Mouse (Mus musculus) MEL (cell line): Measurements from ENCODE around the gene Ywhag.
A peak's percentile ranks its signal among the peaks of the same experiment; 100 is the strongest.

ENCODE experiments used
- CTCF ChIP-seq, 3 experiments: IDR thresholded peaks in 2 of 3; conservative IDR thresholded peaks in 1 of 3; 2 replicates each; pipeline ENCODE4 v1.5.1; 2011 to 2012; ENCODE audit warnings: low read length in 3 of 3, low read depth in 2 of 3, mild to moderate bottlenecking in 2 of 3, improper control_type of control experiment in 1 of 3, inconsistent platforms in 1 of 3, mixed read lengths in 1 of 3, moderate library complexity in 1 of 3; ENCODE audit not compliant: control insufficient read depth in 1 of 3, insufficient read depth in 1 of 3, poor library complexity in 1 of 3, severe bottlenecking in 1 of 3
- EP300 ChIP-seq, 2 experiments: IDR thresholded peaks; 2 replicates each; pipeline ENCODE4 v1.6.1; 2011; ENCODE audit warnings: improper control_type of control experiment in 2 of 2, low read length in 2 of 2, low read depth in 1 of 2, mild to moderate bottlenecking in 1 of 2
- ETS1 ChIP-seq: IDR thresholded peaks from 2 replicates; pipeline ENCODE4 v1.6.1; 2012; ENCODE audit warnings: low read depth, mild to moderate bottlenecking, inconsistent platforms, low read length, improper control_type of control experiment, moderate library complexity
- GABPA ChIP-seq: IDR thresholded peaks from 2 replicates; pipeline ENCODE4 v1.6.1; 2012; ENCODE audit warnings: low read depth, mild to moderate bottlenecking, inconsistent platforms, low read length, improper control_type of control experiment, moderate library complexity
- KAT2A ChIP-seq: conservative IDR thresholded peaks from 2 replicates; pipeline ENCODE4 v1.6.1; 2012; ENCODE audit warnings: low read depth, low read length, improper control_type of control experiment, inconsistent platforms
- MXI1 ChIP-seq: IDR thresholded peaks from 2 replicates; pipeline ENCODE4 v1.6.1; 2011; ENCODE audit warnings: mild to moderate bottlenecking, low read depth, low read length, improper control_type of control experiment
- POLR2A ChIP-seq, 2 experiments: IDR thresholded peaks; 2 replicates each; pipeline ENCODE4 v1.6.1; 2011 to 2012; ENCODE audit warnings: low read length in 2 of 2, mild to moderate bottlenecking in 2 of 2, control low read depth in 1 of 2, improper control_type of control experiment in 1 of 2, low read depth in 1 of 2, moderate library complexity in 1 of 2; ENCODE audit not compliant: control insufficient read depth in 1 of 2, insufficient read depth in 1 of 2, poor library complexity in 1 of 2
- RAD21 ChIP-seq: IDR thresholded peaks from 2 replicates; pipeline ENCODE4 v1.6.1; 2011; ENCODE audit warnings: mild to moderate bottlenecking, low read depth, low read length, improper control_type of control experiment
- RCOR1 ChIP-seq: IDR thresholded peaks from 2 replicates; pipeline ENCODE4 v1.6.1; 2012; ENCODE audit warnings: low read depth, mild to moderate bottlenecking, inconsistent platforms, low read length, improper control_type of control experiment
- SIN3A ChIP-seq: IDR thresholded peaks from 2 replicates; pipeline ENCODE4 v1.6.1; 2012; ENCODE audit warnings: low read length, improper control_type of control experiment, inconsistent platforms
- SMC3 ChIP-seq: IDR thresholded peaks from 2 replicates; pipeline ENCODE4 v1.6.1; 2011; ENCODE audit warnings: low read depth, low read length, improper control_type of control experiment
- USF1 ChIP-seq: IDR thresholded peaks from 2 replicates; pipeline ENCODE4 v1.6.1; 2014; ENCODE audit warnings: low read depth, mild to moderate bottlenecking, inconsistent platforms, low read length, improper control_type of control experiment, moderate library complexity
- ZNF384 ChIP-seq: IDR thresholded peaks from 2 replicates; pipeline ENCODE4 v1.6.1; 2012; ENCODE audit warnings: low read depth, mild to moderate bottlenecking, inconsistent platforms, low read length, improper control_type of control experiment

DNA sequence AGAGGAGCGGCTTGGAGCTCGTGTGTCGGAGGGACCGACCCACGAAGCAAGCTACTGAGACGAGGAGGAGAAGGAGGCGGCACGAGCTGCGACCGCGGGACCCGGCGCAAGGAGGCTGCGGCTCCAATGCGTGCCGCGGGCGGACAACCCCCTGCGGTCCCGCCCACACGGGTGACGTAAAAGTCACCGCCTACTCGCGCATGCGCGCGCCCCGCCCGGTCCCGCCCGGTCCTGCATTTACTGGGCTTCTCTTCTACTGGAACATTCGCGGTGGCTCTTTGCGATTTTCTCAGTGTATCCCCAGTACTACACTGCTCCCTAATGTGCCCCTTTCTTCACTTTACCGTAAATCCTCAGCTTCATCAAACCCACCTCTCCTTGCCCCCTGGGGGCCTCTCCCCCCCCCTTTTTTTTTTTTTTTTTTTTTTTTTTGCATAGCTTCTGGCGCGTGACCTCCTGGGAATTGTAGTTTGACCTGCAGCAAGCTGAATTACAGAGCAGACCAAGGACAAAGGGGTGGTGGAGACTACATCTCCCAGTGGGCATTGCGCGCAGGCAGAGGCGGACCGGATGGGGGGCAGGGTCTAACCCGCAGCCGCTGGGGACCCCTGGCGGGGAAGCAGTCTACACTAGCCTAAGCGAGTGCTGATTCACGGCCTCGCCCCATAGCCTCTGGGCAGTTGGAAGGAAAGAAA is at the start of gene Ywhag:
- TF ChIP-seq RAD21: no peak
- peak; percentile 29 to 68 (median 61); a peak in 5 of 6 replicates for TF ChIP-seq CTCF (IDR thresholded peaks at IDR 0.05 in 2 of 3, conservative IDR thresholded peaks at IDR 0.05 in 1 of 3; ENCODE audit: control insufficient read depth in 1 of 3, insufficient read depth in 1 of 3, low read depth in 2 of 3, low read length in 3 of 3, poor library complexity in 1 of 3, severe bottlenecking in 1 of 3)
- peak; percentile 73 for TF ChIP-seq USF1
- TF ChIP-seq POLR2A (IDR thresholded peaks at IDR 0.05; ENCODE audit: control insufficient read depth in 1 of 2, insufficient read depth in 1 of 2, low read depth in 1 of 2, low read length in 2 of 2, poor library complexity in 1 of 2): peak; percentile 91 to 95
- TF ChIP-seq SMC3: no peak
- peak; percentile 100 for TF ChIP-seq ZNF384
- peak in 1 of 2 experiments; percentile 23; a peak in 2 of 4 replicates for TF ChIP-seq EP300 (IDR thresholded peaks at IDR 0.05; ENCODE audit: low read depth in 1 of 2, low read length in 2 of 2)
- 0 out of 2 replicates have a peak, but pooled peaks have one; percentile 1 for TF ChIP-seq ETS1
- TF ChIP-seq KAT2A: peak; percentile 80
- no peak for TF ChIP-seq GABPA
- no peak for TF ChIP-seq RCOR1
- TF ChIP-seq SIN3A: peak; percentile 50
- TF ChIP-seq MXI1: peak; percentile 70; the same call in 1 of the 2 replicates
